Mouse (Mus musculus): ENCODE data around the gene 6030498E09Rik. TPM values are rescaled to one million over a fixed set of nuclear protein-coding genes. Genes with fewer than 3 reads are reported as not detected.

Gene 6030498E09Rik
- total RNA-seq (2021): not detected

- intact Hi-C loops (cut with DNase I): no loop called here
- no peak for DNase-seq (ENCODE audit: low spot score in 2 of 2)
These were observed at the start of gene 6030498E09Rik for GRCm38 (mm10) chrX:38772478-38772877. Gene 6030498E09Rik, plus strand, starts transcription at chrX:38772671.

- DNase-seq (ENCODE audit: low spot score in 2 of 2): no peak
- intact Hi-C loops (cut with DNase I): no loop called here
These were observed 42.4 kb upstream of the 6030498E09Rik start for GRCm38 (mm10) chrX:38730081-38730480.

GRCm38 (mm10) chrX:38730639-38731038, 41.8 kb upstream of the 6030498E09Rik start:
- no peak for DNase-seq (ENCODE audit: low spot score in 2 of 2)
- intact Hi-C loops (cut with DNase I): no loop called here

- intact Hi-C loops (cut with DNase I): no loop called here
- no peak for DNase-seq (ENCODE audit: low spot score in 2 of 2)
These were observed 38.8 kb upstream of the 6030498E09Rik start for GRCm38 (mm10) chrX:38733683-38734082.

GRCm38 (mm10) chrX:38734916-38735880, 37.3 kb upstream of the 6030498E09Rik start:
- intact Hi-C loops (cut with DNase I): no loop called here
- peak in 1 of 2 experiments; percentile 4 for DNase-seq (ENCODE audit: low spot score in 2 of 2)

- intact Hi-C loops (cut with DNase I): no loop called here
- no peak for DNase-seq (ENCODE audit: low spot score in 2 of 2)
These were observed 1.0 kb upstream of the 6030498E09Rik start for GRCm38 (mm10) chrX:38771453-38771852.

- no peak for DNase-seq (ENCODE audit: low spot score in 2 of 2)
- intact Hi-C loops (cut with DNase I): no loop called here
These were observed 585 bp upstream of the 6030498E09Rik start for GRCm38 (mm10) chrX:38771886-38772285.

GRCm38 (mm10) chrX:38794373-38794772, 21.9 kb downstream of the 6030498E09Rik start:
- intact Hi-C loops (cut with DNase I): no loop called here

GRCm38 (mm10) chrX:38813934-38814333, 41.5 kb downstream of the 6030498E09Rik start:
- no peak for DNase-seq (ENCODE audit: low spot score in 2 of 2)
- intact Hi-C loops (cut with DNase I): loop anchor here (10.0 kb wide), 1 partner anchor 431 kb away; no protein-coding TSS in a partner anchor

More at GRCm38 (mm10) chrX:38794373-38794772, 21.9 kb downstream of the 6030498E09Rik start:
- no peak for DNase-seq (ENCODE audit: low spot score in 2 of 2)

GRCm38 (mm10) chrX:38816841-38817240, 44.4 kb downstream of the 6030498E09Rik start:
- intact Hi-C loops (cut with DNase I): loop anchor here (10.0 kb wide), 1 partner anchor 428 kb away; no protein-coding TSS in a partner anchor
- no peak for DNase-seq (ENCODE audit: low spot score in 2 of 2)

- DNase-seq (ENCODE audit: low spot score in 2 of 2): no peak
- intact Hi-C loops (cut with DNase I): no loop called here
These were observed 186.1 kb downstream of the 6030498E09Rik start for GRCm38 (mm10) chrX:38958571-38958970.

GRCm38 (mm10) chrX:38996265-38996664, 223.8 kb downstream of the 6030498E09Rik start:
- DNase-seq (ENCODE audit: low spot score in 2 of 2): no peak
- intact Hi-C loops (cut with DNase I): no loop called here

Small RNA genes within 50 kb of the gene (microRNA-seq; reads per million reads assigned to microRNA genes)
- not detected for gene Gm25642

Other genes with a start within 250 kb of the 6030498E09Rik start
- gene Cul4b, start 196.5 kb upstream of the 6030498E09Rik start, total RNA-seq (2021): 10 to 100 TPM; 32.8 to 37.6 TPM
- gene Mcts1, start 172.1 kb upstream of the 6030498E09Rik start, total RNA-seq (2021): 10 to 100 TPM; 67.3 to 82.1 TPM
- gene C1galt1c1, start 137.6 kb upstream of the 6030498E09Rik start, total RNA-seq (2021): 10 to 100 TPM; 20.9 to 25.7 TPM

All from left cerebral cortex, postnatal 36 days (tissue).